Mouse (Mus musculus): Measurements from ENCODE around the gene Best2. TPM values are rescaled to one million over a fixed set of nuclear protein-coding genes. Genes with fewer than 3 reads are reported as not detected.

The Best2 gene
- not detected for total RNA-seq (2023)

DNA sequence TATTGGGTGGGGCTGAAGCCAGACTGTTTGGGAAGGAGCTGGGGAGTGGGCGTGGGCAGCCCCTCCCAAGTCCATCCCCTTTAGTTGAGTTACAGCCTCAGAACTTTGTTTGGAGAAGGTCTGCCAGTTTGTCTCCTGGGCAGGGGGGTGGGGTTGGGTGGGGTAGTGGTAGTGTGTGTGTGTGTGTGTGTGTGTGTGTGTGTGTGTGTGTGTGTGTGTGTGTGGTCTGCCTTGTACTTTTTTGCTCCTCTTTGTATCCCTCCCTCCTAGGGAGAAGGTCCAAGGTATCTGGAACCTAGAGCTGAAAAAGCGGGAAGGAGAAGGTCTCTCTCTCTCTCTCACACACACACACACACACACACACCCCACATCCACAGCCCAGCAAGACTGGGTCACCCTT is at the start of gene Best2:
Gene Best2 (minus strand): TSS at position 101 of the 400 bp plus-strand sequence.

GRCm38 (mm10) chr8:85059879-85060616 is 45.7 kb upstream of the Best2 start, which contains the start of gene Fbxw9:
TSS of gene Fbxw9 (plus strand) at chr8:85060055.

GRCm38 (mm10) chr8:85036718-85037365 is 22.5 kb upstream of the Best2 start, which contains the start of gene Tnpo2:
TSS of gene Tnpo2 (plus strand) at chr8:85036915.

GRCm38 (mm10) chr8:85026670-85027515 is 12.6 kb upstream of the Best2 start, which contains the start of gene Trir:
TSS of gene Trir (plus strand) at chr8:85026823.

GRCm38 (mm10) chr8:85025098-85025932 is 11.0 kb upstream of the Best2 start, which contains the start of gene Asna1:
TSS of gene Asna1 (minus strand) at chr8:85025281.

GRCm38 (mm10) chr8:84990349-84990748 is 24.0 kb downstream of the Best2 start, which contains the start of gene Hook2:
TSS of gene Hook2 (plus strand) at chr8:84990603.

DNA sequence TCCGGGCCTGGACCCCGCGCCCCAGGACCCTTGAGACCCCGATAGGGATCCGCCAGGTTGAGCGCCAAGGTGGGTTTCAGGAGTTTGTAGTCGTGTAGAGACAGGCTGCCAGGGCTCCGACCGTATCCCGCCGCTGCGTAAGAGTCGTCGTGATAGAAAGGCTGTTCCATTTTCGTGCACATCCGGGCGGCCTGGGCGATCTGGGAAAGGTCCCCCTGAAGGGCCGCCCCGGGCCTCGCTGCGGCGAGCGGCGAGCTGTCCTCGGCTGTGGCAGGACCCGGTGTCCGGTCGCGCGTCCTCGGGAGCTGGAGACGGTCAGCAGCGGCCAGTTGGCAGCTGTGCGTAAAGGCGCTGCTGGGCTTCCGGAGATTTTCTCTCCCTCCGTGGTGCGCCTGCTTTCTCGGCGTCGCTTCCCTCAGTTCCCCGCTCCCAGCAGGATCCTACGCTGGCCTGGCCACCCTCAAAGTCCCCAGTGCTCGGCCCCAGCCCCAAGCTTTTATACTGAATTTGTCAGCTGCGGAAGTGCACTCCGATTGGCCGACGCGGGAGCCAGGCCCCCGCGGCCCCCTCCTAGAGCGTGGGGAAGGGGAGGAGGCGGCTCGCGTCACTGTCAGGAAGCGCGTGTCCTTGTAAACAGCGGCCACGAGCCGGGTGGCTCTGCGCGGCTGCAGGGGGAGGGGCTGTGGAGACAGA is 35.9 kb downstream of the Best2 start, which contains the start of gene Junb:
Gene Junb (minus strand): TSS at position 471 of the 693 bp plus-strand sequence.

DNA sequence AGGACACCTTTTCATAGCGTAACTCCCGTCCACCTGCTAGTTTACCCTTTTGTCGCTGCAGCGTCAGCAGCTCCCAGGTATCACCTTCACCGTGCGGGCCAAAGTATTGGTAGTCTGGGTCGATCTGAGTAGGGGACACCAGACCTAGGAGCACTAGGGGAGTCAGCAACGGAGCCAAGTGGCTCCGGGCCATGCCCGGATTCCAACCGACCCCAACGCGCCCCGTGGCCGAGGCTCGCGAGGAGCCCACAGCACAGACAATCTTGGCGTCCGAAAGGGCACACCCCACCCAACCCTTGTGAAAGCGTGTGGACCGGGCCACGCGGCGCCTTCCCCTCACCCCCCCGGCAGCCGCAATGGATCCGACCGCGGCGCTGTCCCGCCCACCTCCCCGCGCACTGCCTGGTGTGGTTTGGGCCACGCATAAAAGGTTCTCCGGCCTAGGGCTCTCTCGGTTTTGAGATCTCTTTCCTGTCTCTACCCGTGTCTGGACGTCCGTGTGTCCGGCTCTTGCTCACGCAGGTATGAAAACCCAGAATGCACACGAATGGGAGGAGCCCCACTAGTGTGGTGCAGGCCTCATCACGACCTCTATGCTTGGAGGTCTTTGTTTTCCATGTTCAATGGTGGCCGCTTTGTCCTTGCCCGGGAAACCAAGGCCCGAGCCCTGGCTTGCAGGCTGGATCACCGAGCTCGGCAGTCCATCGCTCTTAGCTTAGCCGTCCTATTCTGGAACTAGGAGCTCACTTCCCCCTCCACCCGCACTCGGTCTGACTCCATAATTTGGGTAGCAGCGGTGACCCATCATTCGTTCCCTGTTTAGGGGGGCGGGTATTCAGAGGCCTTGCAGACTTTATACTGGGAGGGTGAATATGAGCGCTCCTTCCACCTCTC is 44.8 kb downstream of the Best2 start, which contains the start of the genes Gm49661, Prdx2 and Rnaseh2a:
Gene Gm49661 (minus strand): TSS at position 193 of the 894 bp plus-strand sequence.
Gene Prdx2 (plus strand): TSS at position 347 of the 894 bp plus-strand sequence.
Gene Rnaseh2a (minus strand): TSS at position 527 of the 894 bp plus-strand sequence.

Other genes with a start within 250 kb of the Best2 start
- gene Nfix, start 214.2 kb downstream of the Best2 start, total RNA-seq (2023) = 11.4 TPM
- 4.1 TPM for gene Dand5, start 191.7 kb downstream of the Best2 start, total RNA-seq (2023)
- gene Gadd45gip1, start 183.0 kb downstream of the Best2 start, total RNA-seq (2023) = 16.4 TPM
- gene Rad23a, start 173.9 kb downstream of the Best2 start, total RNA-seq (2023) = 61.8 TPM
- gene Calr, start 167.6 kb downstream of the Best2 start, total RNA-seq (2023) = 437 TPM
- 69.8 TPM for gene Farsa, start 157.5 kb downstream of the Best2 start, total RNA-seq (2023)
- gene Syce2, start 142.4 kb downstream of the Best2 start, total RNA-seq (2023) = 5.5 TPM
- gene Gcdh, start 120.6 kb downstream of the Best2 start, total RNA-seq (2023) = 23.6 TPM
- gene Klf1, start 112.6 kb downstream of the Best2 start, total RNA-seq (2023) = not detected
- 13.4 TPM for gene Dnase2a, start 106.0 kb downstream of the Best2 start, total RNA-seq (2023)
- gene Mast1, start 77.2 kb downstream of the Best2 start, total RNA-seq (2023) = 0.41 TPM
- gene Rtbdn, start 67.5 kb downstream of the Best2 start, total RNA-seq (2023) = not detected
- gene Gm49661, start 45.1 kb downstream of the Best2 start, total RNA-seq (2023) = not detected
- 60.2 TPM for gene Prdx2, start 44.9 kb downstream of the Best2 start, total RNA-seq (2023)
- 43.4 TPM for gene Rnaseh2a, start 44.8 kb downstream of the Best2 start, total RNA-seq (2023)
- 1,875 TPM for gene Junb, start 35.8 kb downstream of the Best2 start, total RNA-seq (2023)
- 3.1 TPM for gene Hook2, start 23.9 kb downstream of the Best2 start, total RNA-seq (2023)
- 56.3 TPM for gene Asna1, start 10.8 kb upstream of the Best2 start, total RNA-seq (2023)
- 195 TPM for gene Trir, start 12.3 kb upstream of the Best2 start, total RNA-seq (2023)
- gene Tnpo2, start 22.4 kb upstream of the Best2 start, total RNA-seq (2023) = 70.3 TPM
- 6.9 TPM for gene Fbxw9, start 45.5 kb upstream of the Best2 start, total RNA-seq (2023)
- not detected for gene Gm5741, start 53.5 kb upstream of the Best2 start, total RNA-seq (2023)
- gene Dhps, start 57.2 kb upstream of the Best2 start, total RNA-seq (2023) = 92.1 TPM
- gene Wdr83os, start 66.2 kb upstream of the Best2 start, total RNA-seq (2023) = 63.3 TPM
- gene Wdr83, start 66.8 kb upstream of the Best2 start, total RNA-seq (2023) = 15.2 TPM
- gene Man2b1, start 68.7 kb upstream of the Best2 start, total RNA-seq (2023) = 114 TPM
- 0.35 TPM for gene Zfp791, start 108.6 kb upstream of the Best2 start, total RNA-seq (2023)
- gene Cks1brt, start 137.4 kb upstream of the Best2 start, total RNA-seq (2023) = not detected
- not detected for gene Olfr371, start 211.5 kb upstream of the Best2 start, total RNA-seq (2023)